Mouse (Mus musculus): ENCODE measurements around the gene Ndufc1. TPM values are rescaled to one million over a fixed set of nuclear protein-coding genes. Genes with fewer than 3 reads are reported as not detected.
"Not testable (repeated sequence)": the region's sequence is repeated elsewhere in the genome, so short reads cannot be mapped to it uniquely, and the experiment has no call there.

Ndufc1 gene
- total and polyA plus RNA-seq, 3 experiments, result 115 to 207 TPM; not detected in 1

GRCm38 (mm10) chr3:51408561-51409183, at the start of gene Ndufc1 (continued):
- TF ChIP-seq TAL1 (IDR thresholded peaks at IDR 0.05; ENCODE audit: low read length) (no peak), POLR2AphosphoS5 (IDR thresholded peaks at IDR 0.05; ENCODE audit: borderline replicate concordance, low read depth, low read length) (no peak), MAX (IDR thresholded peaks at IDR 0.05; ENCODE audit: low read length) (peak; percentile 42; the same call in 1 of the 2 replicates), MXI1 (IDR thresholded peaks at IDR 0.05; ENCODE audit: low read depth, low read length) (peak; percentile 71)

GRCm38 (mm10) chr3:51434871-51435595, 26.2 kb upstream of the Ndufc1 start:
- Histone ChIP-seq H3K27me3 (ENCODE audit: control insufficient read depth in 1 of 2, insufficient read depth in 2 of 2, low read length in 2 of 2) (no peaks in the 10 kb centered on the region), H3K79me2 (ENCODE audit: control insufficient read depth, insufficient read depth, low read length, poor library complexity) (peaks cover 48% of the 10 kb centered on the region), H3K27ac (ENCODE audit: control insufficient read depth, low read depth, low read length) (no peak overlapping the region), H3K36me3 (ENCODE audit: control insufficient read depth in 1 of 2, insufficient read depth in 2 of 2, low read length in 2 of 2) (peaks cover 2 to 36% of the 10 kb centered on the region in 2 experiments), H3K9ac (ENCODE audit: control insufficient read depth, low read depth, low read length, poor library complexity, severe bottlenecking) (no peak overlapping the region), H3K9me3 (replicated peaks; ENCODE audit: insufficient read depth, low read length) (no peaks in the 10 kb centered on the region), H3K4me1 (ENCODE audit: control insufficient read depth in 1 of 2, insufficient read depth in 2 of 2, low read length in 2 of 2) (no peaks in the 10 kb centered on the region), H3K4me3 (ENCODE audit: control insufficient read depth in 1 of 2, insufficient read depth in 1 of 2, low read depth in 2 of 2, low read length in 2 of 2) (no peak overlapping the region)
- peak; percentile 17 for DNase-seq (ENCODE audit: low read depth, low spot score)
- no peak for TF ChIP-seq UBTF (IDR thresholded peaks at IDR 0.05; ENCODE audit: borderline replicate concordance, insufficient read depth, low read depth, low read length)

DNA sequence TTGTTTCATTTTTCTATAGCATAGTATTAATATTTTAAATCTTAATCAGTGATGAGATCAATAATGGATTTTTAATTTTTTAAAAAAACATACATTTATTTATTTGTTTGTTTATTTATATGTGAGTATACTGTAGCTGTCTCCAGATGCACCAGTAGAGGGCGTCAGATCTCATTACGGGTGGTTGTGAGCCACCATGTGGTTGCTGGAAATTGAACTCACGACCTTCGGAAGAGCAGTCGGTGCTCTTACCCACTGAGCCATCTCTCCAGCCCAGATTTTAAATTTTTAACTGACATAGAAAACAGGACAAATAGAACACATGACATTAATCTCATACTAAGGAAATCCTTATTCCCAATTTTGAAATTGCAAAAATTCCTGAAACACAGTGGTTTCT, 25.6 kb upstream of the Ndufc1 start:
- Histone ChIP-seq H3K79me2 (ENCODE audit: control insufficient read depth, insufficient read depth, low read length, poor library complexity) (peaks cover 51% of the 10 kb centered on the region), H3K36me3 (ENCODE audit: control insufficient read depth in 1 of 2, insufficient read depth in 2 of 2, low read length in 2 of 2) (peaks cover 2 to 35% of the 10 kb centered on the region in 2 experiments)
- not testable (repeated sequence) for H3K9me3 ChIP-seq (replicated peaks; ENCODE audit: insufficient read depth, low read length); H3K27ac ChIP-seq (ENCODE audit: control insufficient read depth, low read depth, low read length); DNase-seq (ENCODE audit: low read depth, low spot score); H3K27me3 ChIP-seq (ENCODE audit: control insufficient read depth in 1 of 2, insufficient read depth in 2 of 2, low read length in 2 of 2); H3K4me1 ChIP-seq (ENCODE audit: control insufficient read depth in 1 of 2, insufficient read depth in 2 of 2, low read length in 2 of 2); H3K9ac ChIP-seq (ENCODE audit: control insufficient read depth, low read depth, low read length, poor library complexity, severe bottlenecking); H3K4me3 ChIP-seq (ENCODE audit: control insufficient read depth in 1 of 2, insufficient read depth in 1 of 2, low read depth in 2 of 2, low read length in 2 of 2)
- TF ChIP-seq MYC (IDR thresholded peaks at IDR 0.05; ENCODE audit: low read depth, low read length) (peak; percentile 52; the same call in 1 of the 2 replicates), CTCF (IDR thresholded peaks at IDR 0.05 in 2 of 3, conservative IDR thresholded peaks at IDR 0.05 in 1 of 3; ENCODE audit: control insufficient read depth in 1 of 3, insufficient read depth in 1 of 3, low read depth in 2 of 3, low read length in 3 of 3, poor library complexity in 1 of 3, severe bottlenecking in 1 of 3) (peak in 2 of 3 experiments; percentile 13 to 40; a peak in 2 of 6 replicates)

- no peak for TF ChIP-seq MEF2A (IDR thresholded peaks at IDR 0.05; ENCODE audit: extremely low read depth, insufficient replicate concordance, low read depth, low read length, poor library complexity, severe bottlenecking)
- TF ChIP-seq ZNF384 (IDR thresholded peaks at IDR 0.05; ENCODE audit: low read depth, low read length), result 0 out of 2 replicates have a peak, but pooled peaks have one; percentile 8
- Histone ChIP-seq H3K36me3 (ENCODE audit: control insufficient read depth in 1 of 2, insufficient read depth in 2 of 2, low read length in 2 of 2) (peaks cover 14 to 28% of the 10 kb centered on the region in 2 experiments), H3K4me1 (ENCODE audit: control insufficient read depth in 1 of 2, insufficient read depth in 2 of 2, low read length in 2 of 2) (peaks cover 8 to 14% of the 10 kb centered on the region in 2 experiments; a peak in 3 of 4 replicates), H3K9ac (ENCODE audit: control insufficient read depth, low read depth, low read length, poor library complexity, severe bottlenecking) (no peak overlapping the region), H3K4me3 (ENCODE audit: control insufficient read depth in 1 of 2, insufficient read depth in 1 of 2, low read depth in 2 of 2, low read length in 2 of 2) (no peak overlapping the region), H3K27me3 (ENCODE audit: control insufficient read depth in 1 of 2, insufficient read depth in 2 of 2, low read length in 2 of 2) (no peaks in the 10 kb centered on the region), H3K27ac (ENCODE audit: control insufficient read depth, low read depth, low read length) (no peak overlapping the region), H3K9me3 (replicated peaks; ENCODE audit: insufficient read depth, low read length) (no peaks in the 10 kb centered on the region), H3K79me2 (ENCODE audit: control insufficient read depth, insufficient read depth, low read length, poor library complexity) (peaks cover 79% of the 10 kb centered on the region)
- DNase-seq (ENCODE audit: low read depth, low spot score), result no peak
These were observed 16.6 kb upstream of the Ndufc1 start for GRCm38 (mm10) chr3:51425394-51425793.
